Mouse (Mus musculus) E14TG2a.4 (cell line): ENCODE measurements around the gene Gm20388.

Experiments used
- CTCF ChIP-seq: conservative IDR thresholded peaks from 2 replicates; pipeline ENCODE4 v1.5.1; 2014; ENCODE audit warnings: low read length
- POU5F1 ChIP-seq: IDR thresholded peaks from 2 replicates; pipeline ENCODE4 v1.6.1; 2014; ENCODE audit warnings: low read length, borderline replicate concordance

DNA sequence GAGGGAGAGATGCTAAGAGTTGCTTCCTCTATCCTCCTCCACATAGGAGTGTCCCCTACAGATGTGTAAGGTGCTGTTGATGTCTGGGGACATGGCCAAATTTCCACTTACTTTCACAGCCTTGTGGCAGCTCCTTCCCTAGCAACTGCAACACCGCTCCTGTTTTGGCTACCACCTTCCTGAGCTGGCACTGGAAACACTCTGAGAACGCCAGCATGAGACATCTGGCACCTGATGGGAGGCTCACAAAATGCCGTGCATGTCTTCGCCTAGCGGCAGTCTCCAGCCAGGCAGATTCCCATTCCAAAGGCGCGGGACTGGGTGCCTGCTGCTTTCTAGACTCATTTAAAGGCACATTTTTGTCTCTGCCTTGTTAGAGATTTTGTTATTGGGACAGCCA, 226.0 kb downstream of the Gm20388 start:
- TF ChIP-seq CTCF (no peak), POU5F1 (no peak)
